Mouse (Mus musculus): ENCODE data around the gene Pym1. TPM values are rescaled to one million over a fixed set of nuclear protein-coding genes. Genes with fewer than 3 reads are reported as not detected.

Pym1 gene
- 0.57 TPM for polyA plus RNA-seq (2014; fragmentation: Illumina TruSeq; extraction: RNeasy Lipid Tissue Mini Kit (QIAGEN cat#74804); ENCODE audit: low read depth, low replicate concordance)

GRCm38 (mm10) chr10:128747646-128748251 is at the start of gene Pym1:
Gene Pym1 (plus strand): TSS chr10:128747889.

GRCm38 (mm10) chr10:128703895-128704294 is 43.8 kb upstream of the Pym1 start, which contains the start of gene Pmel:
Gene Pmel (plus strand): TSS chr10:128704195.

GRCm38 (mm10) chr10:128704491-128705316 is 43.0 kb upstream of the Pym1 start, which contains the start of gene Cdk2:
Gene Cdk2 (minus strand): TSS chr10:128705031.

GRCm38 (mm10) chr10:128744680-128745601 is 2.7 kb upstream of the Pym1 start, which contains the start of gene Dgka:
Gene Dgka (minus strand): TSS chr10:128744855.

GRCm38 (mm10) chr10:128790398-128791124 is 42.9 kb downstream of the Pym1 start, which contains the start of gene Mmp19:
Gene Mmp19 (plus strand): TSS chr10:128790910.

GRCm38 (mm10) chr10:128803771-128804270 is 56.1 kb downstream of the Pym1 start, which contains the start of gene Dnajc14:
Gene Dnajc14 (plus strand): TSS chr10:128804062.

GRCm38 (mm10) chr10:128804271-128805091 is 56.8 kb downstream of the Pym1 start, which contains the start of gene Tmem198b:
Gene Tmem198b (minus strand): TSS chr10:128804370.

Other genes with a start within 250 kb of the Pym1 start
- 0.40 TPM for gene Myl6b, start 249.2 kb upstream of the Pym1 start, polyA plus RNA-seq (2014; fragmentation: Illumina TruSeq; extraction: RNeasy Lipid Tissue Mini Kit (QIAGEN cat#74804); ENCODE audit: low read depth, low replicate concordance)
- 2.3 TPM for gene Esyt1, start 222.0 kb upstream of the Pym1 start, polyA plus RNA-seq (2014; fragmentation: Illumina TruSeq; extraction: RNeasy Lipid Tissue Mini Kit (QIAGEN cat#74804); ENCODE audit: low read depth, low replicate concordance)
- gene Zc3h10, start 200.1 kb upstream of the Pym1 start, polyA plus RNA-seq (2014; fragmentation: Illumina TruSeq; extraction: RNeasy Lipid Tissue Mini Kit (QIAGEN cat#74804); ENCODE audit: low read depth, low replicate concordance) = 1.6 TPM
- 11.9 TPM for gene Rpl41, start 198.6 kb upstream of the Pym1 start, polyA plus RNA-seq (2014; fragmentation: Illumina TruSeq; extraction: RNeasy Lipid Tissue Mini Kit (QIAGEN cat#74804); ENCODE audit: low read depth, low replicate concordance)
- gene Pa2g4, start 181.9 kb upstream of the Pym1 start, polyA plus RNA-seq (2014; fragmentation: Illumina TruSeq; extraction: RNeasy Lipid Tissue Mini Kit (QIAGEN cat#74804); ENCODE audit: low read depth, low replicate concordance) = 69.1 TPM
- 28.2 TPM for gene Erbb3, start 158.2 kb upstream of the Pym1 start, polyA plus RNA-seq (2014; fragmentation: Illumina TruSeq; extraction: RNeasy Lipid Tissue Mini Kit (QIAGEN cat#74804); ENCODE audit: low read depth, low replicate concordance)
- gene Rps26, start 121.1 kb upstream of the Pym1 start, polyA plus RNA-seq (2014; fragmentation: Illumina TruSeq; extraction: RNeasy Lipid Tissue Mini Kit (QIAGEN cat#74804); ENCODE audit: low read depth, low replicate concordance) = 7.0 TPM
- 1.1 TPM for gene Ikzf4, start 101.9 kb upstream of the Pym1 start, polyA plus RNA-seq (2014; fragmentation: Illumina TruSeq; extraction: RNeasy Lipid Tissue Mini Kit (QIAGEN cat#74804); ENCODE audit: low read depth, low replicate concordance)
- gene Suox, start 73.8 kb upstream of the Pym1 start, polyA plus RNA-seq (2014; fragmentation: Illumina TruSeq; extraction: RNeasy Lipid Tissue Mini Kit (QIAGEN cat#74804); ENCODE audit: low read depth, low replicate concordance) = 25.8 TPM
- 128 TPM for gene Rab5b, start 51.6 kb upstream of the Pym1 start, polyA plus RNA-seq (2014; fragmentation: Illumina TruSeq; extraction: RNeasy Lipid Tissue Mini Kit (QIAGEN cat#74804); ENCODE audit: low read depth, low replicate concordance)
- gene Pmel, start 43.7 kb upstream of the Pym1 start, polyA plus RNA-seq (2014; fragmentation: Illumina TruSeq; extraction: RNeasy Lipid Tissue Mini Kit (QIAGEN cat#74804); ENCODE audit: low read depth, low replicate concordance) = not detected
- gene Cdk2, start 42.9 kb upstream of the Pym1 start, polyA plus RNA-seq (2014; fragmentation: Illumina TruSeq; extraction: RNeasy Lipid Tissue Mini Kit (QIAGEN cat#74804); ENCODE audit: low read depth, low replicate concordance) = 8.1 TPM
- 8.3 TPM for gene Dgka, start 3.0 kb upstream of the Pym1 start, polyA plus RNA-seq (2014; fragmentation: Illumina TruSeq; extraction: RNeasy Lipid Tissue Mini Kit (QIAGEN cat#74804); ENCODE audit: low read depth, low replicate concordance)
- gene Mmp19, start 43.0 kb downstream of the Pym1 start, polyA plus RNA-seq (2014; fragmentation: Illumina TruSeq; extraction: RNeasy Lipid Tissue Mini Kit (QIAGEN cat#74804); ENCODE audit: low read depth, low replicate concordance) = 0.36 TPM
- 33.2 TPM for gene Dnajc14, start 56.2 kb downstream of the Pym1 start, polyA plus RNA-seq (2014; fragmentation: Illumina TruSeq; extraction: RNeasy Lipid Tissue Mini Kit (QIAGEN cat#74804); ENCODE audit: low read depth, low replicate concordance)
- 2.6 TPM for gene Tmem198b, start 56.5 kb downstream of the Pym1 start, polyA plus RNA-seq (2014; fragmentation: Illumina TruSeq; extraction: RNeasy Lipid Tissue Mini Kit (QIAGEN cat#74804); ENCODE audit: low read depth, low replicate concordance)
- 248 TPM for gene Sarnp, start 69.4 kb downstream of the Pym1 start, polyA plus RNA-seq (2014; fragmentation: Illumina TruSeq; extraction: RNeasy Lipid Tissue Mini Kit (QIAGEN cat#74804); ENCODE audit: low read depth, low replicate concordance)
- gene Ormdl2, start 73.8 kb downstream of the Pym1 start, polyA plus RNA-seq (2014; fragmentation: Illumina TruSeq; extraction: RNeasy Lipid Tissue Mini Kit (QIAGEN cat#74804); ENCODE audit: low read depth, low replicate concordance) = 130 TPM
- 3.1 TPM for gene Gdf11, start 143.8 kb downstream of the Pym1 start, polyA plus RNA-seq (2014; fragmentation: Illumina TruSeq; extraction: RNeasy Lipid Tissue Mini Kit (QIAGEN cat#74804); ENCODE audit: low read depth, low replicate concordance)
- 1,560 TPM for gene Cd63, start 153.1 kb downstream of the Pym1 start, polyA plus RNA-seq (2014; fragmentation: Illumina TruSeq; extraction: RNeasy Lipid Tissue Mini Kit (QIAGEN cat#74804); ENCODE audit: low read depth, low replicate concordance)
- 5.7 TPM for gene Rdh5, start 175.0 kb downstream of the Pym1 start, polyA plus RNA-seq (2014; fragmentation: Illumina TruSeq; extraction: RNeasy Lipid Tissue Mini Kit (QIAGEN cat#74804); ENCODE audit: low read depth, low replicate concordance)
- gene Bloc1s1, start 176.1 kb downstream of the Pym1 start, polyA plus RNA-seq (2014; fragmentation: Illumina TruSeq; extraction: RNeasy Lipid Tissue Mini Kit (QIAGEN cat#74804); ENCODE audit: low read depth, low replicate concordance) = 12.2 TPM
- gene Itga7, start 185.9 kb downstream of the Pym1 start, polyA plus RNA-seq (2014; fragmentation: Illumina TruSeq; extraction: RNeasy Lipid Tissue Mini Kit (QIAGEN cat#74804); ENCODE audit: low read depth, low replicate concordance) = 0.85 TPM
- gene Mettl7b, start 213.1 kb downstream of the Pym1 start, polyA plus RNA-seq (2014; fragmentation: Illumina TruSeq; extraction: RNeasy Lipid Tissue Mini Kit (QIAGEN cat#74804); ENCODE audit: low read depth, low replicate concordance) = 25.7 TPM
- not detected for gene Olfr9, start 241.5 kb downstream of the Pym1 start, polyA plus RNA-seq (2014; fragmentation: Illumina TruSeq; extraction: RNeasy Lipid Tissue Mini Kit (QIAGEN cat#74804); ENCODE audit: low read depth, low replicate concordance)